Mouse (Mus musculus) olfactory bulb, adult 2 months (tissue): Measurements from ENCODE around the gene Cfap157. TPM values are rescaled to one million over a fixed set of nuclear protein-coding genes. Genes with fewer than 3 reads are reported as not detected.
A peak's percentile ranks its signal among the peaks of the same experiment; 100 is the strongest.

Experiments
- H3K27ac ChIP-seq: fragments of 200-500 bp; 2 replicates; pipeline ENCODE4 v1.5.1; 2012; ENCODE audit warnings: low read depth, low read length; ENCODE audit not compliant: insufficient read depth
- H3K4me1 ChIP-seq: fragments of 200-500 bp; 2 replicates; pipeline ENCODE4 v1.6.1; 2012; ENCODE audit warnings: low read length; ENCODE audit not compliant: control insufficient read depth, insufficient read depth
- H3K4me3 ChIP-seq: fragments of 200-500 bp; 2 replicates; pipeline ENCODE4 v1.5.1; 2012; ENCODE audit warnings: mild to moderate bottlenecking, low read depth, low read length, moderate library complexity; ENCODE audit not compliant: insufficient read depth
- CTCF ChIP-seq: fragments of 200-500 bp; IDR thresholded peaks from 2 replicates; pipeline ENCODE4 v1.5.1; 2012; ENCODE audit warnings: low read depth, mild to moderate bottlenecking, low read length, moderate library complexity; ENCODE audit not compliant: insufficient read depth
- POLR2A ChIP-seq: fragments of 200-500 bp; IDR thresholded peaks from 2 replicates; pipeline ENCODE4 v1.6.1; 2012; ENCODE audit warnings: mild to moderate bottlenecking, low read depth, low read length, moderate library complexity; ENCODE audit not compliant: insufficient read depth
- WGBS: fragments of 180-500 bp; shearing (Covaris S2); methylation state at CpG from one replicate; pipeline ENCODE4 v1.1.7; 2018; 5-methylcytosine and 5-hydroxymethylcytosine counted together
- polyA plus RNA-seq: library from polyadenylated mRNA; stranded (reverse); fragments of >200 nt; gene quantifications from 2 replicates; pipeline ENCODE4 v1.2.4, GENCODE M21; 2012; ENCODE audit warnings: low replicate concordance; ENCODE audit not compliant: missing spikeins, insufficient read depth, insufficient read length

Cfap157 gene
- polyA plus RNA-seq, 1 experiment: not detected

- TF ChIP-seq CTCF: no peak
- TF ChIP-seq POLR2A: no peak
- Histone ChIP-seq H3K27ac (peak overlapping the region; percentile 52), H3K4me3 (no peak overlapping the region), H3K4me1 (peaks cover 29% of the 10 kb centered on the region)
- WGBS: 44% methylated on average over 7 of the region's 7 CpGs
Measured at GRCm38 (mm10) chr2:32817589-32817988, 33.4 kb upstream of the Cfap157 start.

DNA sequence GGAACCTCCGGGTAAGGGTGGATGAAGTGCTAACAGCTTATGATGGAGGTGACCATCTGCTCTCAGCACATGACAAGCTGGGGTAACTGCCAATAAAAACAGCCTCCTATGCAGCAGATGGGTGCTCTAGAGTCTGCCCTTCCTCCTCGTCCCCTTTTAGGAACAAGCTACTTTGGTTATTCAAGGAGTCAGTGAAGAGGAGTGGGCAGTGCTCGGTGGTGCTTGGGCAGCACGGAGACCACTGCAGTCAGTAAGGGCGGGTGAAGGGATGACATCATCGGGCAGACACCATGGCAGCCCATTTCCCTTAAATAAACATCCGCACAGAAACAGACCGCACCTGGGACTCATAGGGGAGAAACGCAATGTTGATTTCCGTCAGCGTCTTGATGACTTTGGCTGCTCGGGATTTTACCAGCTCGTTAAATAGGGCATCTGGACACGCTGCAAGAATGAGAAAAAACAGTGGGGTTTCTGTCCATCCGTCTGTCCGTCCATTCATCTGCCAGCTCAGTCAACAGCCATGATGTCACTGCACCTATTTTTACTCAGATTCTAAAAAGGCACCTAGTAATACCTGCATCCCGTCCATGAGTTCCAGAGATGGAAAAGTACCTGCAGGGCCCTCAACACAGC lies 32.8 kb upstream of the Cfap157 start:
- 47% methylated on average over 17 of the region's 17 CpGs for WGBS
- TF ChIP-seq POLR2A (no peak), CTCF (no peak)
- H3K4me1 ChIP-seq: peaks cover 26% of the 10 kb centered on the region
- no peak overlapping the region for H3K4me3 ChIP-seq
- peak overlapping the region; percentile 52 for H3K27ac ChIP-seq

DNA sequence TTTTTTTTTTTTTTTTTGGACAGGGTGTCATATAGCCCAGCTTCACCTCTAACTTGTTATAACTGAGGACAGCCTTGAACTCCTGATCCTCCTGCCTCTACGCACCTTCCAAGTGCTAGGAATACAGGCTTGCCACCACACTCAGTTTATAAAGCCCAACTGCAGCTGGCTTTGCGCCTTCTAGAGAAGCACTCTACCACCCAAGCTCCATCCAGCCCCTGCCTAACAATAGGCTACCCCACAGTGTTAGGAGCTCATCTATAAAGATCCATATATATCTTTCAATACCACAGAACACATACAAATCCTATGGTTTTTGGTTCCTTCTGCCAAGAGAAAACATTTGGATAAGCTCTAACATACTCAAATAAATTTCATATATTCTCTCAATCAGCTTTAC lies 32.3 kb upstream of the Cfap157 start:
- Histone ChIP-seq H3K4me1 (peaks cover 23% of the 10 kb centered on the region), H3K4me3 (no peak overlapping the region), H3K27ac (no peak overlapping the region)
- no peak for TF ChIP-seq POLR2A
- TF ChIP-seq CTCF: no peak
- WGBS: 63% methylated on average over 2 of the region's 2 CpGs

DNA sequence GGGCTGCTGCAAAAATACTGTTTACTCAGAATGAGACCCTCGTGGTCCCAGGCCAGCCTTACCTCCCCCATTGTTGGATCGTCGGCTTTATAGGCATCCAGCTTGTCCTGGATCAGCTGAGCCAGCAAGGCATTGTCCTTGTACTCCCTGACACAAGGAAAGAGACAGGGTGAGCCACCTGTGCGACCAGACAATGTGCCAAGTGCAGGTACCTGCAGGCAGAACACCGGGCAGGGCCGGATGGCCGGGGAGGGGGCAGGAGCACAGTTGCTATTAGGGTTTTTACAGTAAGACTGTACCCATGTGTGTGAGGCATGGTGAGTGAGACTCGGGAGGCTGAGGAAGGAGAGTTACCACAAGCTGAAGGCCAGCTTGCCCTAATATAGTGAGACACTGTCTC lies 27.7 kb upstream of the Cfap157 start:
- H3K4me3 ChIP-seq: no peak overlapping the region
- TF ChIP-seq POLR2A: no peak
- no peak for TF ChIP-seq CTCF
- H3K4me1 ChIP-seq: peaks cover 10% of the 10 kb centered on the region
- WGBS: 83% methylated on average over 8 of the region's 8 CpGs
- H3K27ac ChIP-seq: no peak overlapping the region

DNA sequence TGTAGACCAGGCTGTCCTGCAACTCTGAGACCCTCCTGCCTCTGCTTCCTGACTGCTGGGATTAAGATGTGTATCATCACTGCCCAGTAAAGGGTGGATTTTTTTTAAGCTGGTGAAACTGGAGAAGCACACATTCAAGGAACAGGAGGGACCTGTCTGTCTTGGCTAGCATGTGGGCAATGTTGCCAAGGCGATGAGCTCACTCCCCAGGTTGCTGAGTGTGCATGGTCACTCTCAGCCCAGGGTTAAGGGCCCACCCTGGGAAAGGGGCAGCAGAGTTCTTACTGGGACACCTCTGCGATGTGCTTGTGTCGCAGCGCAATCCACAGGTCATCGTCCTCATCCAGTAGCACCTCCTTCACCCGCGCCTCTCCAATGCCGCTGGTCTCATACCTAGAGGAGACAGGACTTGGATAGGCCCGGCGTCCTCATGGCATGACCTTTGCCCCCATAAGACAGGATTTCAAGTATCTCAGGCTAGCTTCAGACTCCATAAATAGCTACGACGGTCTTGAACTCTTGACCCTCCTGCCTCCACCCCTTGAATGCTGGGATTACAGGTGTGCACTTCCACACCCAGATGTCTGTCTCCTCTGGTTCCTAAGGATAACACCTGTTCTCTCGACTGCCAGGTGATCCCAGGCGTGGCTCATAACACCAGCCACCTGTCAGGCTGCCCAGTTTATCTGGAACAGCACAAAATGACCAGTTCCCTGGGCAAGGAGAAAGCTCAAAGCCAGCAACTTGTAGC lies 24.8 kb upstream of the Cfap157 start:
- peaks cover 3% of the 10 kb centered on the region; the same call in 1 of the 2 replicates for H3K4me1 ChIP-seq
- no peak overlapping the region for H3K4me3 ChIP-seq
- 92% methylated on average over 14 of the region's 14 CpGs for WGBS
- TF ChIP-seq CTCF (no peak), POLR2A (no peak)
- no peak overlapping the region for H3K27ac ChIP-seq

DNA sequence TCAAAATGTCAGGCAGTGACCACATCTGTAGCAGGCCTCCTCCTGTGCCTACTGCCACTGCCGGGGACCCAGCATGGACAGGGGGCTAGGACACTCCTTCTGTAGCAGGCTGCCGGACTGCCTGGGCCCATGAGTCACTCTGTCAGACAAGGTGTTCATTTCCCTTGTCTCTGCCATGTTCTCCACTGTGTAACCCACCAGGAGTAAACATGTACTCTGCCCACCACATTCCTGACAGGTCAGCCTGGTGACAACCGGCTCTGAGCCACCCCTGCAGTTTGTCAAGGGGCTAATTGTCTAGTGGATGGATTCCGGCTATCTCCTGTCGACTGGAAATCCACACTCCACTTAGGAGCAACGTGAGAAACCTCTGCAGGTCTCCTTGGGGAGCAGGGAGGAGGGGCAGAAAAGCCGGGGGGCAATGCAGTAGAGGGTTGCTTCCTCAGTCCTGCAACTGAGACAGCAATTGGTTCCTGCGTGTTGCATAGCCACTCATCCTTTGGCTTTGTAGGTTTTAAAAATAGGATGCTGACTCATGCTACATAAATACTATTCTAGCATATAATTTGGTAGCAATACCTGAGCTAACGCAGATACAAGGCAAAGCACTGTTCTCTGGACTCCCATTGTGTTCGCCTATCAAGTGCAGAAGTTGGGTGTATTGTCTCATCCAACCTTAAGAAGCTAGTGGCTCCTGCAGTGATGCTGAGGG lies 14.2 kb upstream of the Cfap157 start:
- no peak for TF ChIP-seq CTCF
- no peak for TF ChIP-seq POLR2A
- 32% methylated on average over 10 of the region's 10 CpGs for WGBS
- peaks cover 25% of the 10 kb centered on the region for H3K4me1 ChIP-seq
- peak overlapping the region; percentile 65 for H3K27ac ChIP-seq
- H3K4me3 ChIP-seq: no peak overlapping the region

DNA sequence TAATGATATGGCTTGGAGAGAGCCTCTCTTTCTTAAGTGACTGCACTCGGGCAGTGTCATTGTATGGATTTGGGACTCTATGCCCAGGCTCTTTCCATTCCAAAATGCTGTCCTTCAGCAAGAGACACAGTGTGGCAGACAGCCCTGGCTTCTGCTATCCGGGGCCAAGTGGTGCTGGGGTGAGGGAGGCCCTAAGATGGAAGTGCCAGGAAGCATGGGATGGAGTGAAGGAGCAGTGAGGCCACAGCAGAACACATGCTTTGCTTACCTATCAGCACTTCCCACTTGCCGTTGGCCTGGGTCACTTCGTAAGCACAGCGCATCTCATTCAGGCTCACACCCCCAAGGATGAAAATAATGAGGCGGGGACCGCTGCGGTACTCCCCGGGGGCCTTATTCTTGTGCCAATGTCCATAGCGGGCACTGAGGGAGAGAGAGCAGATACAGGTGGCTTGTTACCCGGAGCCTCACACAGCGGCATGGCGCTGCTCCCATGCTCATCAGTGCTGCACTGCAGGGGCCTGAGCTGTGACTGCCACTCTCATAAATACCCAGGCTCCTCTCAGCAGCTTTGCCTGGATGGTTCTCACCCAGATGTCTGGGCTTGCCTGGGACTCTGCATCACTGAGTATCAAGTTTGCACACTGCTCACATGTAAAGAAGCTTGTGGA lies 11.7 kb upstream of the Cfap157 start:
- WGBS: 65% methylated on average over 13 of the region's 13 CpGs
- peaks cover 25% of the 10 kb centered on the region for H3K4me1 ChIP-seq
- no peak overlapping the region for H3K4me3 ChIP-seq
- no peak overlapping the region for H3K27ac ChIP-seq
- TF ChIP-seq CTCF (no peak), POLR2A (no peak)

DNA sequence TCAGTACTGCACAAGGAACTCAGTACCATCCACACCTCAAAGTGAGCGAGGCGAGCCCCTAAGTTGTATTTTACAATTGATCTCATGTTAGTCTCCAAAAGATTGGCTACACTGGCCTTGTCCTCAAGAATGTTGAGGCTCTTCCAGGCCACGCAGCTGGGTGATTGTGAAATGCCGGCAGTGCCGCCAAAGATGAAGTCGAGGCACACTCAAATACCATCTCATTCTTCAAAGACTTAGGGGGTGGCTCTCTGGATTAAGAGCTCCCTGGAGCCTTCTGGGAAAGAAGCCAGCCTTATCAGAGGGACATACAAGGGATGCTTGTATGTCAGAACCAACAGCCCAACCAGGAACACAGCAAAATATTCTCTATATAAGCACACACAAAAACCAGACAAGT lies 7.1 kb upstream of the Cfap157 start:
- no peak overlapping the region for H3K4me3 ChIP-seq
- TF ChIP-seq POLR2A (no peak), CTCF (no peak)

GRCm38 (mm10) chr2:32788581-32788980 lies 4.4 kb upstream of the Cfap157 start:
- 52% methylated on average over 2 of the region's 2 CpGs for WGBS
- Histone ChIP-seq H3K27ac (no peak overlapping the region), H3K4me1 (peaks cover 16% of the 10 kb centered on the region), H3K4me3 (no peak overlapping the region)
- TF ChIP-seq POLR2A (no peak), CTCF (no peak)

More for the DNA sequence above, 7.1 kb upstream of the Cfap157 start:
- peaks cover 11% of the 10 kb centered on the region for H3K4me1 ChIP-seq
- peak overlapping the region; percentile 15; the same call in 1 of the 2 replicates for H3K27ac ChIP-seq
- WGBS: 39% methylated on average over 6 of the region's 6 CpGs

DNA sequence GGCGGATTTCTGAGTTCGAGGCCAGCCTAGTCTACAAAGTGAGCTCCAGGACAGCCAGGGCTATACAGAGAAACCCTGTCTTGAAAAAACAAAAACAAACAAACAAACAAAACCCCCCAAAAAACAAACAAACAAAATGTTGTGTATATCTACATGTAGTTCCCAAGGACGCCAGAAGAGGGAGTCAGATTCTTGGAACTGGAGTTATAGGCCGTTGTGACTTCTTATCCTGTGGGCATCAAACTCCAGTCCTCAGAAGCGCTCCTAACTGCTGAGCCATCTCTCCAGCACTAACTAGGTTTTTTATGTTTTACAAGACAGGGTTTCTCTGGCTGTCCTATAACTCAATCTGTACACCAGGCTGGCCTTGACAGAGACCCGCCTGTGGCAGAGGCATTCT lies 2.9 kb upstream of the Cfap157 start:
- 57% methylated on average over 6 of the region's 6 CpGs for WGBS

More for the DNA sequence above, 2.9 kb upstream of the Cfap157 start:
- Histone ChIP-seq H3K4me1 (peaks cover 16% of the 10 kb centered on the region), H3K27ac (no peak overlapping the region), H3K4me3 (no peak overlapping the region)
- no peak for TF ChIP-seq POLR2A
- TF ChIP-seq CTCF: no peak
